Mouse (Mus musculus): ENCODE results near the gene Gm6020.

Gene Gm6020

DNA sequence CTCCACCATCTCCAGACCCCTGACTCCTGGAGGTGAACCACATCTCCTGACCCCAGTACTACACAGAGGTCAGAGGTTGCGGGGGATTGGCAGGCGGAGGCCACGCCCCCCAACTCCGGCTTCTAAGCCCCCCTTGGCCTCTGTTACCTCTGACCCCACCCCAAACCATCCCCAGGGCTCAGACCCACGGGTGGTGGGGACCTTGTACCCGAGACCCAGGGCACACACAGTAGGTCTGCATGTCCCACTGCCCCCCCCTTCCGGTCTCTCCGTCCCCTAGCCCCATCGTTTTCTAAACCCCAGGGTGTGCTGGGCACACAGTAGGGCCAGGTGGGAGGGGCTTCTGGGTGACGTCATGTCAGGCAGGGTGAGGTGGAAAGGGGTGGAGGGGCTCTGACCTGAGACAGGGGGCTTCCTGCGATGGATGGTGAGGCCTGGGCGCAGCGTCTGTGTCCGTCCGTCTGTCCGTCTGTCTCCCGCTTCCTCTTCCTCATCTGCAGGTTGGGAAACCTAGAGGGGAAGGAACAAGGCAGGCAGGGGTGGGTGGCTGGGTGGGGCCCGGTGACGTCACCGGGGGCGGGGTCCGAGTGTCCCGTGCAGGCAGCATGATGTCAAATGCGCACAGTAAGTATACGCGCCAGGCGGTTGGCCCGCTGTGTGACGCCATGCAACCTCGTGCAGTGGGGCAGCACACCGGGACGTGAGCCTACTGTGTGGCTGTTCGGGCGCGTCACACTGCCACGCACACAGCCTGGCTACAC lies 44.4 kb downstream of the Gm6020 start, which contains the start of gene Csf2ra:
Gene Csf2ra, minus strand, starts transcription at position 489 of the 761 bp plus-strand sequence.
- in situ Hi-C loops (cut with MboI; ENCODE audit: low pct_unique_long_range_greater_than_20kb in 1 of 2, low sequenced_read_pairs in 2 of 2, unreplicated experiment in 1 of 2): no loop called here

Measured in mouse embryonic stem cell (cell line).